Mouse (Mus musculus): ENCODE measurements around the gene Sema4d.
"Not testable (repeated sequence)": the region's sequence is repeated elsewhere in the genome, so short reads cannot be mapped to it uniquely, and the experiment has no call there.

The Sema4d gene

GRCm38 (mm10) chr13:51678687-51679086, 114.9 kb downstream of the Sema4d start:
- DNase-seq (ENCODE audit: low spot score in 2 of 2) = no peak

GRCm38 (mm10) chr13:51677630-51678185, 115.8 kb downstream of the Sema4d start:
- DNase-seq (ENCODE audit: low spot score in 2 of 2) = no peak

GRCm38 (mm10) chr13:51677041-51677440, 116.5 kb downstream of the Sema4d start:
- DNase-seq (ENCODE audit: low spot score in 2 of 2) = no peak

- DNase-seq (ENCODE audit: low spot score in 2 of 2) = no peak
Observed at GRCm38 (mm10) chr13:51676641-51677040, 116.9 kb downstream of the Sema4d start.

GRCm38 (mm10) chr13:51668195-51668594, 125.4 kb downstream of the Sema4d start:
- DNase-seq (ENCODE audit: low spot score in 2 of 2) = not testable (repeated sequence)

GRCm38 (mm10) chr13:51663561-51663960, 130.0 kb downstream of the Sema4d start:
- DNase-seq (ENCODE audit: low spot score in 2 of 2) = no peak

GRCm38 (mm10) chr13:51659573-51659972, 134.0 kb downstream of the Sema4d start:
- no peak for DNase-seq (ENCODE audit: low spot score in 2 of 2)

- no peak for DNase-seq (ENCODE audit: low spot score in 2 of 2)
Observed at GRCm38 (mm10) chr13:51658094-51658493, 135.5 kb downstream of the Sema4d start.

GRCm38 (mm10) chr13:51656516-51657235, 136.9 kb downstream of the Sema4d start:
- DNase-seq (ENCODE audit: low spot score in 2 of 2) = no peak

GRCm38 (mm10) chr13:51653961-51654360, 139.6 kb downstream of the Sema4d start:
- no peak for DNase-seq (ENCODE audit: low spot score in 2 of 2)

GRCm38 (mm10) chr13:51653159-51653558, 140.4 kb downstream of the Sema4d start:
- no peak for DNase-seq (ENCODE audit: low spot score in 2 of 2)

- peak; percentile 96 for DNase-seq (ENCODE audit: low spot score in 2 of 2)
Observed at GRCm38 (mm10) chr13:51651408-51652064, 142.0 kb downstream of the Sema4d start, which contains the start of gene Secisbp2. Secisbp2 (plus strand) TSS chr13:51651697.

- DNase-seq (ENCODE audit: low spot score in 2 of 2) = no peak
Observed at GRCm38 (mm10) chr13:51649740-51650139, 143.8 kb downstream of the Sema4d start.

GRCm38 (mm10) chr13:51648237-51648636, 145.3 kb downstream of the Sema4d start:
- no peak for DNase-seq (ENCODE audit: low spot score in 2 of 2)

GRCm38 (mm10) chr13:51647770-51648169, 145.8 kb downstream of the Sema4d start:
- no peak for DNase-seq (ENCODE audit: low spot score in 2 of 2)

GRCm38 (mm10) chr13:51646362-51647027, 147.1 kb downstream of the Sema4d start:
- DNase-seq (ENCODE audit: low spot score in 2 of 2) = no peak

- no peak for DNase-seq (ENCODE audit: low spot score in 2 of 2)
Observed at GRCm38 (mm10) chr13:51645872-51646271, 147.7 kb downstream of the Sema4d start.

GRCm38 (mm10) chr13:51644829-51645789, 148.4 kb downstream of the Sema4d start, which contains the start of gene Cks2:
Cks2 (plus strand) TSS chr13:51645232.
- DNase-seq (ENCODE audit: low spot score in 2 of 2) = peak; percentile 99 to 100

GRCm38 (mm10) chr13:51643924-51644828, 149.4 kb downstream of the Sema4d start:
- DNase-seq (ENCODE audit: low spot score in 2 of 2) = no peak

GRCm38 (mm10) chr13:51642171-51642778, 151.3 kb downstream of the Sema4d start:
- no peak for DNase-seq (ENCODE audit: low spot score in 2 of 2)
